Mouse (Mus musculus) C2C12 (cell line): ENCODE measurements around the gene Skap1.

ENCODE experiments used
- CTCF ChIP-seq: IDR thresholded peaks from one replicate; pipeline ENCODE4 v1.5.1; 2011; ENCODE audit not compliant: control insufficient read depth, insufficient read depth, insufficient read length
- MAX ChIP-seq: IDR thresholded peaks from one replicate; pipeline ENCODE4 v1.6.1; 2011; ENCODE audit warnings: mild to moderate bottlenecking, control low read depth
- MYOD1 ChIP-seq: IDR thresholded peaks from one replicate; pipeline ENCODE4 v1.6.1; 2011; ENCODE audit warnings: low read depth; ENCODE audit not compliant: control insufficient read depth, insufficient read length

DNA sequence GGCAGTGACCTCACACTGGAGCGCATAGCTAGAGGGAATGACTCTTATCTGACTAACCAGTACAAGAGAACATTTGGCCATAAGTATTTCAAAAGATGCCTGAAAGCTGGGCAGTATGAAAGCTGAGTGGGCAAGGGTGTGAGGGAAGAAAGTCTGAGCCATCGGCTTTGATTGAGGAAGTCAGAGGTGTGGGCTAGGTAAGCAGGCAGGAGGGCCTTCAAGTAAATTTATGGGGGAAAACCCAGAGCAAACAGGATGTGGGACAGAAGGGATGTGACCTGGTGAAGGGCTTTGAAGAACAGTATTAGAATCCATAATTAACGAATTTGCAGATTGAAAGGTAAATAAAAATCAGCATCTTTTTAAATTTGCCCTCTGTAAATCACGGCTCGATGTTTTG, 95.8 kb downstream of the Skap1 start:
- TF ChIP-seq CTCF (no peak), MYOD1 (no peak), MAX (no peak)
